Mouse (Mus musculus) brain, adult 10 weeks (tissue): ENCODE data around the gene Zdhhc6. TPM values are rescaled to one million over a fixed set of nuclear protein-coding genes. Genes with fewer than 3 reads are reported as not detected.

Experiments used
- polyA plus RNA-seq: library from polyadenylated mRNA; stranded (reverse); fragments of 350-450 nt; fragmentation: Illumina TruSeq; extraction: RNeasy Lipid Tissue Mini Kit (QIAGEN cat#74804); gene quantifications from one replicate; pipeline ENCODE4 v1.2.3, GENCODE M21; 2015; ENCODE audit warnings: low read depth, low replicate concordance

Gene Zdhhc6
- polyA plus RNA-seq, result 28.4 TPM

GRCm38 (mm10) chr19:55315452-55316108 lies at the start of gene Zdhhc6:
Gene Zdhhc6 (minus strand): TSS chr19:55316032.

GRCm38 (mm10) chr19:55316109-55316714 lies 380 bp upstream of the Zdhhc6 start, which contains the start of gene Vti1a:
Gene Vti1a (plus strand): TSS chr19:55316295.

GRCm38 (mm10) chr19:55251383-55252124 lies 64.3 kb downstream of the Zdhhc6 start, which contains the start of gene Acsl5:
Gene Acsl5 (plus strand): TSS chr19:55251938.

DNA sequence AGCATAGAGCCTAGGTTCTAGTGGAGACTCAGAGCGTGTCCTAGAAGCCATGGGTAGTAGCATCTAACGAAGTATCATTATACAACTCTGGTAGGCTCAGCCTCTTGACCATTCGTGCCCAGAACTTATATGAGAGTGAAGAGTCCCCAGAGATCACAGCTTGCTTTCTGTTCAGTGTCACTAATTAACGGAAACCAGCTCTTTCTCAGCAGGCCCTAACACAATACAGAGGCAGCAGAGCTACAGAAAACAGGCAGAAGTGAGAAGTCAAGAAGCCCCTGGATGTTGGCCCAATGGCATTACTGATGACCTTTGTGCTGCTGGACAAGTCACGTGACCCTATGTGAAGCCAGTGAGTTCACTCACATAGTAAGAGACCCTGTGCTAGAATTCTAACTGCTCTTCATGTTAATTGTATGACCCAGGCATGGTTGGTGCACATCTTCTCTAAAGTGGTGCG lies 74.6 kb downstream of the Zdhhc6 start, which contains the start of gene Gucy2g:
Gene Gucy2g (minus strand): TSS at position 51 of the 460 bp plus-strand sequence.

Other genes with a start within 250 kb of the Zdhhc6 start
- 34.4 TPM for gene Gpam, start 188.8 kb downstream of the Zdhhc6 start, polyA plus RNA-seq
- gene Tectb, start 135.3 kb downstream of the Zdhhc6 start, polyA plus RNA-seq, result not detected
- gene Gucy2g, start 74.8 kb downstream of the Zdhhc6 start, polyA plus RNA-seq, result 3.9 TPM
- gene Acsl5, start 64.1 kb downstream of the Zdhhc6 start, polyA plus RNA-seq, result 41.8 TPM
- 43.1 TPM for gene Vti1a, start 263 bp upstream of the Zdhhc6 start, polyA plus RNA-seq